Mouse (Mus musculus) neutrophil, adult 5-6 weeks (primary cell): ENCODE measurements around the gene Gcg. TPM values are rescaled to one million over a fixed set of nuclear protein-coding genes. Genes with fewer than 3 reads are reported as not detected.

Experiments
- ATAC-seq: fragments of 151-379, 151-347 bp; 2 replicates; pipeline ENCODE4 v1.8.0; 2017; ENCODE audit warnings: mild to moderate bottlenecking, moderate TSS enrichment; ENCODE audit not compliant: insufficient number of reproducible peaks, poor library complexity, low FRiP score, severe bottlenecking; ENCODE audit errors: extremely low read depth
- total RNA-seq: library from RNA; stranded (forward); fragments of 200-1000 nt; gene quantifications from 2 replicates; pipeline ENCODE4 v1.2.3, GENCODE M21; 2017

The Gcg gene
- total RNA-seq, 1 experiment from 2014 or later, result not detected

DNA sequence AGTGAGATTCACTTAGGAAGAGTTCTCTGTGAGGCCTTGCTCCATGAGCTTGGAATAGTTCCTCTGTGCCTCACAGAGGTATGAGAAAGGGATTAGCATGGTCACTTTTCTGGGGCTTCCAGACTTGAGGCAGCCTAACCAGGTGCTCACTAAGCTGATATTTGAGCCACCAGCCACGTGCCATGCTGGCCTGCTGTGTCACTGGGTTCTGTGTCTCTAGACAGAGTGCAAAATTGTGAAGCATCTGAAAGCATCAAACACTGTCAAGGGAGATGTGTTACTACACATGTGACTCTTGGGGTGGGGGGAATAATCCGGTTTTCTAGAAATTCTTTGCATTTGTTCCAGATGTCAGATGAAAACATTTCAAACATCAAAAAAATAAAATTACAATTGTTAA is 21.3 kb downstream of the Gcg start:
- ATAC-seq, result no peak

DNA sequence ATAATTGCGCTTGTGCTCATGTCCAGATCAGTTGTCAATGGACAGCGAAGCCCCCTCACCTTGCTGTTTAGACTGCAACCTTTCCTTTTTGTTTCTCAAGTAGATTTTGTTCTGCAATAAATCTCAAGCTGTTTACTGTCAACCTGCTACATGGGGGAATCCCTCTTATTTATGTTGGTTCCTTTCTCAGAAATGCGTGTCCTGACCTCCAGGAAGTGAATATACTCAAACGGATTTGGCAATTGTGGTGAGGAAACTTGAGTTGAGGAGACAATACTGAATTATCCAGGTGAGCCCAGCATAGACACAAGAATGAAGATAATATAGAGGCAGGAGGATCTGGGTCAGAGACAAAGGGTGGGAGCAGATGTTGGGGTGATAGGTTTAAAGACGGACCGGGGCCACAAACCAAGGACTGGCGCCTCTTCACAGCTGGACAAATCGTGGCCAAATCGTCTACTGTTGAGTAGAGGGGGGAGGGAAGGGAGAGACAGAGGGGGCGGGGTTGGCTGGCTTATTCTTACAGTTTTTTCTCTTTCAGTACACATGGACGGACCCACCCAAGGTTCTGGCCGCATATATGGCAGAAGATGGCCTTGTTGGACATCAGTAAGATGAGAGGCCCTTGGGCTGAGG is 22.5 kb downstream of the Gcg start:
- ATAC-seq, result no peak

DNA sequence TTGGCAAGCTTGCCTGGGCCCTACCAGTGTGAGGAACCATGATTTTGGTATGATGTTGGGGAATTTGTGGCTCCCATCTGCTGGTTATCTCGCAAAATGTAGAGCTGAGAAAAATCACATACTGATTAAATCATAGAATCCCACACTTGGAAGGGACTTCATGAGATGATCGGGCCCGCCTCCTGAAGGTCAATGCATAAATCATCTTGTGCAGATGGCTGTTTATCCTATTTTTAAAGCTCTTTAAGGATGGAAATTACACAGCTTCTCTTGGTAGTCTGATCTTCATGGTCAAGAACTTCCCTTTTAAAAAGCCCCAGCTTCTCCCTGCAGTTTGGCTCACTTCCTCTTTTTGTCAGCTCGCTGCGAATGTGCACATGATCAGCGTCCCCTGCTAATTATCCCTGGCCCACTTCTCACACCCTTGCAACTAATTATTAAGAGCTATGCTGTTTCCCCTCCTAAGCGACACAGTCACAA is 23.2 kb downstream of the Gcg start:
- ATAC-seq, result peak; percentile 89

DNA sequence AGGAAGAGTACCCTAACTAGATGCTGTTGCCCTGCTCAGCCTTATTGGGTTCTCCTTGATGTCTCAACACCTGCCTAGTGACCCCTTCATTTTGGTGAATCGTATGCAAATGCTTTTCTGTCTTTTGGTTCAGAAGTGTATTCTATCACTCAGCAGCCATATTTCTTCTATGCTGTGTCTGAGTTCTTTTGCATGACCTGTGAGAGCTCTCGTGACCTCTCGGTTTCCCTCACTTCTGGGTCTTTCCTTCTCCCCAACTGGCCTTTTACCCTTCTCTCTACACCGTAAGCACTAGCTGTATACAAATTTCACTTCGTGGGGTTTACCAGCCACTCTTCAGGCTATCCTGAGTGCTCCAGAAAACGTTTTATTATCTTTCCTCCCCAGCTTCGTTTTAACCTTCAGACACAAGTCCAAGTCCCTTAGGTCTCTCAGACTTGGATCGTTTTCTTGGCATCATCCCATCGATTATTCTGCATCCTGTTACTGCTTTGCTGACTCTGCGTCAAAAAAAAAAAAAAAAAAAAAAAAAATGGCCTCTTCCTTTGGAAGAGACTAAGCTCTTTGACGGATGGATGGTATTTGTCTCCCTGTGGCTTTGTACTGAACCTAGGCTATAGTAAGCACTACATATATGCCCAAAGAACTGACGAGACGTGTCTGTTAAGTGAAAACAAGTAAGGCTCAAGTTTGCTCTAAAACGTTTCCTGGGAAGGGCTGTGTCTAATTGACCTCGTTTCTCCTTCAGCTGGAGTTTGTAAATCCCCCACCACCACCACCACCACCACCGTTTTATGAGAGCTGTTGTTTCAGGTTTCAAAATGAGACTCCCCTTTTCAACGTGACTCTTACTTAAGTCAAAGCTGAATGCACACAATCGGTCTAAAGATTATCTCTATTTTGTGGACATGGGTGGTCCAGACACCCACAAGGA is 23.9 kb downstream of the Gcg start:
- ATAC-seq, result no peak

DNA sequence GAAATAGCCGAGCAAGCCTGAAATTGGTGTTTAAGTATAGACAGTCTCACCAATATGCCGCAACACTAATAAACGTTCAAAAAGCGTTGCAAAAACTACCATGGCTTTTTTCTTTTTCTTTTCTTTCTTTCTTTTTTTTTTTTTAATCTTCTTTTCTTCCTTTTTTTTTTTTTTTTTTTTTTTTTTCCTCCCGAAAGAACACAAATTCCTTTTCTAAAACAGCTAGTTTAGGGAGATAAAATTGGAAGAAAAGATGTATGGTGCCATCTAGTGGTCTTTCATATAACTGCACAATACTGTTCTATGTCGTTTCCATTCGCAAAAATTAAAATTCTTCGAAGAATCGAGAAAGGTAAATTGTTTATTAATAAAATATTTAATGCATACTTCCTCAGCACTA is 25.4 kb downstream of the Gcg start:
- ATAC-seq, result no peak

DNA sequence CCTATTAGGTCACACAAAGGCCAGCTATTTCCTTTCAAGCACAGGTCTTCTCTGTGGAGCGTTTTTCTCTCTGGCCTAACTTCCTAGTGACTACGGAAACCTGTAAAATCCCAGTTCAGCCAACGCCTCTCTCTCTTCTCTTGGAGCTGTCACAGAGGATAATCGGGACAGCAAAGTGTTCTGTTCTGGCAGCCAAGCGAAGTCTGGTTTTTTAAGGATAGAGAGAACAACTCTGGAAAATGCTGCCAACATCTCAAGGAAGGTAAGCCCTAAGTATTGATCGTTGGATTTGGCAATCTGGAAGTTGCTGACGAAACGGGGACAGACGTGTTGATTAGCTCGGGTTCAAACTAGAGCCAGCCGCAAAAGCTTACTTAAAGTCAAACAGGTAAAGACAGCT is 28.5 kb downstream of the Gcg start:
- no peak for ATAC-seq

DNA sequence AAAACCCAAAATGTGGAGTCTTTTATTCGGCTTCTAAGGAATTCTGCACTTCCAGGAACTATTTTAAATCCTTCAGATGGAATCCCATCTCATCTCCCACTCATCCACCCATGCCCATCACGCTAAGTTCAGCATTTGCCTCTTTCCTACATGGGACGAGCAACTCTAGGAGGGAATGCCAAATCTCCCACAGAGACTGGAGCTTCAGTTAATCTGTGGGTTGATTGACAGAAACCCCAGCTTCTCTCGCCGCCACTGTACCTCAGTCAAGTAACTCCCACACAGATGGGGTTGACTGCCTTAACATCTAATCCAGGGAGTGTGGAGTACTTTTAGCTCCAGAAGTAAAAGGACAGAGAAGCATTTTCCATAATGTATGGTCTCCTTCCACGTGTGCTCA is 29.4 kb downstream of the Gcg start:
- no peak for ATAC-seq

DNA sequence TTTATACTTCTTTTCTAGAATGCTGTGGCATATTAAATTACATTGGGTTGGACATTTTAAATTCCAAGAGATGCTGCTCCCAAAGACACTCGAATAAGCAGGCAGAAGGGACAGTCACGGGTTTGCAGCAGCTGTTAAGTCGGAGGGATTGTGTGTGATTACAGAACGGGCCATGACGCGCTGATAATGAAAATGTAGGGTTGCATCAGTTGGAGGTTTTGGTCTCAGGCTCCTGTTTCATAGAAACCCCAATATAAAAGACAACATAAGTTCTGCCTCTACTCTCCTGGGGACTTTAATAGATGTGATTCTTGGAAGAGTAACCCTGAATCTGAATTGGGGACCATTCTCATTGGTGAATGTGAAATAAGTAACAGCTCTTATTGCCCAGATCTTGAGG is 33.1 kb downstream of the Gcg start:
- ATAC-seq, result no peak

DNA sequence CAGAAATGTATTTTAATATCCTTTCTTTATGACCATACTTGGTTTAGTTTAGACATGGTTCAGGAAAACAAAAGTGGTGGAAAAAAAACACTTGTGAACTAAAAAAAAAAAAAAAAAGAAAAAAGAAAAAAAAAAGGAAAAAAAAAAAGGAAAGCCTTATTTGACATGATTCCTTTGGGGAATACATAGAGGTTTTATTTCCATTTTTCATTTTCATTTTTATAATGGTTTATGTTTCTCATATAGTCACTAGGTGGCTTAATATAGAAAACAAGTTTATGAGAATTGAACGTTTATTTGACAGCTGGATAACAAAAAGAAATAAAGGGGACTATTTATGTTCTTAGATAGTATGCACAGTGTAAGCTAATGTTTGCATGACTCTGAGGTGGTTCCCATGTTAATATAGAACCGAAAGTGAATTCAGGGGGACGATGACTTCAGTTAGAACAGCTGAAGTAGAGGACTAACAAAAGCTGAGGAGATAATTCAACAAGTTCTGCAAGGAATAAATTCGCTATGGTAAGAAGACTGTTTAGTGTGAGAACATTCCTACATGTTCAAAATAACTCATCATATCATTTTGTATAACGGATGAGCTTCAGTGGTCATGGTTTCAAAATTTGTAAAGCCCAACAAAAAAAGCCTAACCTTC is 33.6 kb downstream of the Gcg start:
- ATAC-seq, result no peak

DNA sequence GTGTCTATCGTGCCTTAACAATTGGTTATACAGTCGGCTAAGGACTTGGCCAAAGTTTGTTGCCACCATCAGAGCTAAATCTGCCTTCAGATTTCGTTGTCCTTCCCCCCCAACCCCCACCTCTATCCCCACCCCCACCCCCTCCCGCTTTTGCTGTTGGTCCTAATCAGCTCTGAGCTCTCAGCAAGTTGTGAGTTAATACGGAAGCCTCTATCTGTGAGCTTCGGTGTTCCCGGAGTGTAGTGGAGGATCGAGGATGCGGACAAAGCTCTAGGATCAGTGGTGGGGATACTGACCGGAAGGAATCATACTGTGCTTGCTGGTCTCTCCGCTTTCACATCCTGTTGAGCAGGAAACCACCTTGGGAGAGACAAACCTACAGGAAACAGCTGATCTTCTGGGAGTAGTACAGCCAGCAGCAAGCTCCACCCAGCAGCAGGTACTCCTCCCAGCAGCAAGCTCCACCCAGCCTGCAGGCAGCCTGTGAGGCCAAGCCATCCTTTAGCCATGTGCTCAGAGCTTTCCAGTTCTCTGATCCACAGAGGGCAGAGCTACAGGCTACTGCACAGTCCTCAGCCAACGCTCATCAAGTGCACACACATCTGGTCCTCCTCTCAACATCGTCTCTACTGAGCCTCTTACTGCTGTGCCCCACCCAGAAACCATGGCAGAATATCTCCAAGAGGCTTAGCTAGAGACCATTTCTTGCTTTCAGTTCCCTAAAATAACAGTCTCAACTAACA is 42.5 kb downstream of the Gcg start:
- ATAC-seq, result peak; percentile 94

DNA sequence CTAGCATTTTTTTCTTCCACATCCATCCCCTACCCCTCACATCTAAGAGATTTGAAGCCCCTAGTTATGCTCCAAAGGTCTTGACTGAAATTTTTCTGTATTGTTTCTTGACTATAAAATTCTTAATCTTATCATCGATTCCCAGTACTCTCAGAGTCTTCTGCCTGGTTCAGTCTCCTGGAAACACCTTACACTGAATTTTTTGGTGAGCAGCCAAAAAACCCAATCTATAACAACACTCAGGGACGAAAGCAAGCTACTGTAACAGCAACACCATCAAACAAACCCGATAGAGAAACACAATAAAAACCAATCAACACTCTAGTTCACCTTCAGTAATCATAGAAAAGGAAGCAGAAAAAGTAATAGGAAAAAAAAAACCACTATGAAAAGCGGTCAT is 43.4 kb downstream of the Gcg start:
- no peak for ATAC-seq

DNA sequence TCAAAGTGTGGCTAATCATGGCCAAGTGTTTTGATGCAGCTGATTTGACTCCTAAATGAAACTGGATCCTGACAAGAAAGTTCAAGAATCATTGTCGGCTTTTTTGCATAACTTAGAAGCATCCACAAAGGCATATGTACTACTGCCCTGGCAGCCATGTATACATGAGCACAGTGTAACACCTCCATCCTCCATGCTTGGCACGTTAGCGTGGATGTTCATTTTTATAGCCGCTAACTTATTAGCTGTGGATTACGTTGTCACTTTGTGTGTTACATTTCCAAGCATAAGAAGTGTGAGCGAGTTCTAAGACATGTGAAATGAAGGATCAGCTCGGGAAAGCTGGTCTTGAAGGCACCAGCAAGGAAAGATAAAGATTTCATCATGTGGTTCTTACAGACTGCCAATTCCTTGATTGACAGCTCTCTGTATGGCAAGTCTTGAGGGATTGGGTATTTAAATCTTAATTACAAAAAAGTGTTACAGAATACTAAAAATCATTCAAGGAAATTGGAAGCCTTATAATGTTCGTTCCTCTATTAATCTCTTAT is 52.1 kb downstream of the Gcg start:
- no peak for ATAC-seq

DNA sequence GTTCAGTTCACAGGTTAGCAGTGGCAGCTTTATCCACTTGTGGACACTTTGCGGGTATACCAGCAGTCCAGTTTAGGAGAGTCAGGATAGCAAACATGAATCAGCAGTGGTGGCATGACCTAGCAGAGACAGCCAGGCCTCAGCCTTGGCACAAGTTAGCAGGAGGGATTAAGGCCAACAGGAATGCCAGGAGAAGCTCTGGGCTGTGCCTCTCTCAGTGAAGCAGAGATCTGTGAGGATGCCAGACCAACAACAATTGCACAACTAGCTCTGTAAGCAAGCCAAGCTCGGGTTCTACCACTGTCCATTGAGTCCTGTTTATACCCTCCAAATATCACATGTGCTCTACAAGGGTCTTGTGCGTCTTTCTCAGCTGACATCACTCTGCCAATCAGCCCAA is 57.5 kb downstream of the Gcg start:
- ATAC-seq, result no peak

Other genes starting within 250 kb of the Gcg start
- 69.1 and 98.1 TPM in 2 replicates for gene Dpp4, start 71.4 kb downstream of the Gcg start, total RNA-seq
- 1.0 and 2.3 TPM in 2 replicates for gene Fap, start 90.4 kb upstream of the Gcg start, total RNA-seq
- 28.4 and 29.7 TPM in 2 replicates for gene Ifih1, start 162.6 kb upstream of the Gcg start, total RNA-seq
- 12.0 and 12.4 TPM in 2 replicates for gene Gca, start 180.6 kb upstream of the Gcg start, total RNA-seq